Comparison of ENCODE assay signal across 10 mouse cellular contexts in the genomic region with DNA sequence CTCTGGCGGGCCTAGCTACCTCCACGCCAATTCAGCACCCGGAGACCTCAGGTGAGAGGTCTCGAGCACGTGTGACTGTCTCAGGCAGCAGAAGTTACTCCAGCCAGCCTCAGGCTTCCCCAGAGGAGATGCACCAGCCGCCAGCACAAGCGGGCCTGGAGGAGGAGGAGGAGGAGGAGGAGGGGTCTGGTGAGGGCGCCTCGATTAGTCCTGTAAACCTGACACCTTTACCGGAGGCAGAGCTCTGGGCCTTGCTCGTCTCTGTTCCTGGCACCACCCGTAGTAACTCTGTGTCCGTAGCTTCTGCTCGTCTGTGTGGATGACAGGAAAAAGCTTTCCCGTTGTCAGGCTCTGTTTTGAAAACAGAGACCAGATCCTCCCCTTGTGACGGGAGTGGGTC.
"Had no signal": no experiment of that assay in that cellular context is flagged by ENCODE, and none has a peak within 500 bp of the region (broad histone marks: within the 10 kb centered on the region; RNA-seq: fewer than 3 reads in every experiment).

No protein-coding gene starts in this region.

- H3K4me1 ChIP-seq: limb, embryonic 13.5 days; liver, embryonic 15.5 days; midbrain, embryonic 13.5 days had no signal

- H3K9ac ChIP-seq: limb, embryonic 13.5 days; liver, embryonic 15.5 days; midbrain, embryonic 13.5 days had no signal

- DNase-seq: kidney, adult 2 months; lung, adult 2 months; lung, postnatal 36 days; right cerebral cortex, postnatal 14 days had no signal

- ATAC-seq: lung, postnatal 0 days; midbrain, embryonic 13.5 days had no signal

- H3K27ac ChIP-seq: limb, embryonic 13.5 days; liver, embryonic 15.5 days; midbrain, embryonic 13.5 days; stomach, postnatal 0 days had no signal

- H3K27me3 ChIP-seq: limb, embryonic 13.5 days; liver, embryonic 15.5 days; midbrain, embryonic 13.5 days had no signal

- H3K4me2 ChIP-seq: limb, embryonic 13.5 days; liver, embryonic 11.5 days; liver, embryonic 15.5 days; midbrain, embryonic 13.5 days had no signal

- H3K4me3 ChIP-seq: limb, embryonic 13.5 days; liver, embryonic 15.5 days; midbrain, embryonic 13.5 days had no signal

- H3K9me3 ChIP-seq: limb, embryonic 13.5 days; liver, embryonic 15.5 days; midbrain, embryonic 13.5 days had no signal
